Mouse (Mus musculus) left cerebral cortex, adult 2 months (tissue): ENCODE results near the gene Dnah17. TPM values are rescaled to one million over a fixed set of nuclear protein-coding genes. Genes with fewer than 3 reads are reported as not detected.

Experiments used
- DNase-seq, 2 experiments: peaks; one replicate each; pipeline ENCODE4 v3.0.0; 2021 to 2022; ENCODE audit warnings: low spot score in 2 of 2, mixed read lengths in 1 of 2; ENCODE audit errors: extremely low spot score in 1 of 2
- H3K27ac ChIP-seq: fragments of 200-600 bp; 2 replicates; pipeline ENCODE4 v1.8.1; 2022
- H3K4me3 ChIP-seq: fragments of 200-600 bp; 2 replicates; pipeline ENCODE4 v1.8.1; 2022
- CTCF ChIP-seq: fragments of 200-600 bp; IDR thresholded peaks from 2 replicates; pipeline ENCODE4 v1.8.1; 2022; ENCODE audit warnings: antibody characterized with exemption, mild to moderate bottlenecking, moderate library complexity
- intact Hi-C: fragments of 180-260 bp; cut with DNase I; formaldehyde crosslinking; loops from one replicate; pipeline ENCODE4 v1.15.1; 2025
- total RNA-seq, 2 experiments: library from RNA; stranded (reverse); gene quantifications; 2 replicates each; pipeline ENCODE4 v1.2.3; 2021

Dnah17 gene
- total RNA-seq, 2 experiments from 2014 or later: 0.05 to 0.16 TPM

GRCm38 (mm10) chr11:118158753-118159152 is 28.3 kb upstream of the Dnah17 start:
- Histone ChIP-seq H3K4me3 (no peak overlapping the region), H3K27ac (no peak overlapping the region)
- intact Hi-C loops: no loop called here
- no peak for TF ChIP-seq CTCF
- no peak for DNase-seq

GRCm38 (mm10) chr11:118156480-118157060 is 26.1 kb upstream of the Dnah17 start:
- no peak for TF ChIP-seq CTCF
- intact Hi-C loops: no loop called here
- Histone ChIP-seq H3K4me3 (no peak overlapping the region), H3K27ac (no peak overlapping the region)
- DNase-seq: no peak

- TF ChIP-seq CTCF: no peak
- H3K27ac ChIP-seq: no peak overlapping the region
- H3K4me3 ChIP-seq: no peak overlapping the region
- DNase-seq: no peak
- intact Hi-C loops: no loop called here
Observed at GRCm38 (mm10) chr11:118152964-118153363, 22.5 kb upstream of the Dnah17 start.

- Histone ChIP-seq H3K4me3 (no peak overlapping the region), H3K27ac (peak overlapping the region; percentile 62)
- intact Hi-C loops: no loop called here
- peak; percentile 11 for TF ChIP-seq CTCF
- DNase-seq: no peak
Observed at GRCm38 (mm10) chr11:118151423-118152180, 21.2 kb upstream of the Dnah17 start.

GRCm38 (mm10) chr11:118150115-118150701 is 19.8 kb upstream of the Dnah17 start:
- H3K27ac ChIP-seq: peak overlapping the region; percentile 62
- DNase-seq: peak; percentile 67
- H3K4me3 ChIP-seq: no peak overlapping the region
- intact Hi-C loops: no loop called here
- no peak for TF ChIP-seq CTCF

GRCm38 (mm10) chr11:118147877-118148637 is 17.6 kb upstream of the Dnah17 start:
- no peak for TF ChIP-seq CTCF
- no peak overlapping the region for H3K27ac ChIP-seq
- intact Hi-C loops: no loop called here
- no peak for DNase-seq
- H3K4me3 ChIP-seq: no peak overlapping the region

- Histone ChIP-seq H3K27ac (no peak overlapping the region; the same call in 1 of the 2 replicates), H3K4me3 (no peak overlapping the region)
- no peak for DNase-seq
- intact Hi-C loops: no loop called here
- TF ChIP-seq CTCF: no peak
Observed at GRCm38 (mm10) chr11:118146446-118146845, 16.0 kb upstream of the Dnah17 start.

- TF ChIP-seq CTCF: no peak
- H3K4me3 ChIP-seq: 0 out of 2 replicates have a peak overlapping the region, but pooled peaks have one; percentile 21
- no peak for DNase-seq
- H3K27ac ChIP-seq: peak overlapping the region; percentile 61; the same call in 1 of the 2 replicates
- intact Hi-C loops: no loop called here
Observed at GRCm38 (mm10) chr11:118145771-118146351, 15.4 kb upstream of the Dnah17 start.

GRCm38 (mm10) chr11:118145092-118145491 is 14.7 kb upstream of the Dnah17 start:
- Histone ChIP-seq H3K27ac (no peak overlapping the region), H3K4me3 (no peak overlapping the region)
- intact Hi-C loops: no loop called here
- TF ChIP-seq CTCF: no peak
- DNase-seq: no peak

GRCm38 (mm10) chr11:118143731-118144130 is 13.3 kb upstream of the Dnah17 start:
- DNase-seq: no peak

GRCm38 (mm10) chr11:118142547-118143165 is 12.2 kb upstream of the Dnah17 start:
- no peak overlapping the region for H3K4me3 ChIP-seq
- H3K27ac ChIP-seq: no peak overlapping the region
- no peak for TF ChIP-seq CTCF
- DNase-seq: no peak
- intact Hi-C loops: no loop called here

More at GRCm38 (mm10) chr11:118143731-118144130, 13.3 kb upstream of the Dnah17 start:
- no peak for TF ChIP-seq CTCF
- no peak overlapping the region for H3K4me3 ChIP-seq
- intact Hi-C loops: no loop called here
- H3K27ac ChIP-seq: no peak overlapping the region
